Mouse (Mus musculus) bone marrow, adult 2 months (tissue): ENCODE measurements around the gene Myo10. TPM values are rescaled to one million over a fixed set of nuclear protein-coding genes. Genes with fewer than 3 reads are reported as not detected.

Source experiments
- H3K27ac ChIP-seq: fragments of 200-500 bp; 2 replicates; pipeline ENCODE4 v1.5.1; 2012; ENCODE audit warnings: low read depth, mild to moderate bottlenecking, control low read depth, inconsistent platforms, low read length; ENCODE audit not compliant: control insufficient read depth, poor library complexity, insufficient read depth
- H3K4me1 ChIP-seq: fragments of 200-500 bp; 2 replicates; pipeline ENCODE4 v1.6.1; 2011; ENCODE audit warnings: low read length; ENCODE audit not compliant: control insufficient read depth, insufficient read depth
- H3K4me3 ChIP-seq: fragments of 200-500 bp; replicated peaks from 2 replicates; pipeline ENCODE3; 2011; ENCODE audit warnings: mild to moderate bottlenecking, low read depth, low read length, control low read depth; ENCODE audit not compliant: control insufficient read depth
- CTCF ChIP-seq: fragments of 200-500 bp; IDR thresholded peaks from 2 replicates; pipeline ENCODE4 v1.5.1; 2011; ENCODE audit warnings: low read length, control low read depth; ENCODE audit not compliant: control insufficient read depth, insufficient read depth
- POLR2A ChIP-seq: fragments of 200-500 bp; IDR thresholded peaks from 2 replicates; pipeline ENCODE4 v1.6.1; 2011; ENCODE audit warnings: low read depth, mild to moderate bottlenecking, control low read depth, low read length, borderline replicate concordance; ENCODE audit not compliant: control insufficient read depth
- WGBS: fragments of 180-500 bp; shearing (Covaris S2); methylation state at CpG from one replicate; pipeline ENCODE4 v1.1.7; 2018; 5-methylcytosine and 5-hydroxymethylcytosine counted together
- polyA plus RNA-seq: library from polyadenylated mRNA; stranded (reverse); fragments of >200 nt; gene quantifications from 2 replicates; pipeline ENCODE4 v1.2.4, GENCODE M21; 2011; ENCODE audit warnings: low replicate concordance; ENCODE audit not compliant: missing spikeins, insufficient read depth, insufficient read length

The Myo10 gene
- polyA plus RNA-seq, 1 experiment = 19.1 TPM

GRCm38 (mm10) chr15:25834920-25835674 lies 212.8 kb downstream of the Myo10 start:
- no peak for TF ChIP-seq CTCF
- no peak for TF ChIP-seq POLR2A
- H3K4me1 ChIP-seq = peaks cover 12% of the 10 kb centered on the region; the same call in 1 of the 2 replicates
- no peak overlapping the region for H3K4me3 ChIP-seq
- H3K27ac ChIP-seq = peak overlapping the region; percentile 54; the same call in 1 of the 2 replicates
- 69% methylated on average over 17 of the region's 17 CpGs for WGBS

GRCm38 (mm10) chr15:25842462-25843085 lies 220.2 kb downstream of the Myo10 start:
- no peak for TF ChIP-seq CTCF
- no peak for TF ChIP-seq POLR2A
- Histone ChIP-seq H3K4me1 (no peaks in the 10 kb centered on the region; the same call in 1 of the 2 replicates), H3K4me3 (peak overlapping the region; percentile 46), H3K27ac (peak overlapping the region; percentile 57)
- 2% methylated on average over 16 of the region's 16 CpGs for WGBS

- under 1% methylated on average over 71 of the region's 72 CpGs for WGBS
These were observed 221.0 kb downstream of the Myo10 start, which contains the start of gene Retreg1 for GRCm38 (mm10) chr15:25843086-25843991. Gene Retreg1 (plus strand): TSS chr15:25843180.

GRCm38 (mm10) chr15:25844013-25844570 lies 221.8 kb downstream of the Myo10 start:
- peak overlapping the region; percentile 98; the same call in 1 of the 2 replicates for H3K27ac ChIP-seq
- peak overlapping the region; percentile 38 for H3K4me3 ChIP-seq
- 34% methylated on average over 11 of the region's 11 CpGs for WGBS
- no peaks in the 10 kb centered on the region; the same call in 1 of the 2 replicates for H3K4me1 ChIP-seq
- TF ChIP-seq CTCF (no peak), POLR2A (no peak)

More at GRCm38 (mm10) chr15:25843086-25843991, 221.0 kb downstream of the Myo10 start, which contains the start of gene Retreg1:
- peak within 1 kb of the TSS; percentile 60 for H3K4me3 ChIP-seq
- TF ChIP-seq POLR2A (peak; percentile 34; the same call in 1 of the 2 replicates), CTCF (no peak)
- H3K4me1 ChIP-seq = no peaks in the 10 kb centered on the region; the same call in 1 of the 2 replicates
- H3K27ac ChIP-seq = peak within 1 kb of the TSS; percentile 98

- H3K27ac ChIP-seq = no peak overlapping the region
- no peaks in the 10 kb centered on the region; the same call in 1 of the 2 replicates for H3K4me1 ChIP-seq
- no peak overlapping the region for H3K4me3 ChIP-seq
- TF ChIP-seq CTCF = no peak
- TF ChIP-seq POLR2A = no peak
- WGBS = 41% methylated on average over 4 of the region's 4 CpGs
These were observed 222.4 kb downstream of the Myo10 start for GRCm38 (mm10) chr15:25844771-25845170.

- 86% methylated on average over 1 of the region's 1 CpGs for WGBS
- Histone ChIP-seq H3K4me3 (no peak overlapping the region), H3K4me1 (no peaks in the 10 kb centered on the region; the same call in 1 of the 2 replicates)
These were observed 225.3 kb downstream of the Myo10 start for GRCm38 (mm10) chr15:25847576-25848168.

GRCm38 (mm10) chr15:25850552-25850951 lies 228.2 kb downstream of the Myo10 start:
- Histone ChIP-seq H3K4me3 (no peak overlapping the region), H3K4me1 (no peaks in the 10 kb centered on the region; the same call in 1 of the 2 replicates), H3K27ac (no peak overlapping the region)
- no peak for TF ChIP-seq CTCF
- no peak for TF ChIP-seq POLR2A
- WGBS = 85% methylated on average over 11 of the region's 11 CpGs

More at GRCm38 (mm10) chr15:25847576-25848168, 225.3 kb downstream of the Myo10 start:
- no peak for TF ChIP-seq POLR2A
- TF ChIP-seq CTCF = no peak
- H3K27ac ChIP-seq = no peak overlapping the region
